Mouse (Mus musculus) kidney, embryonic 14.5 days (tissue): Measurements from ENCODE around the gene 1700109H08Rik. TPM values are rescaled to one million over a fixed set of nuclear protein-coding genes. Genes with fewer than 3 reads are reported as not detected.
A peak's percentile ranks its signal among the peaks of the same experiment; 100 is the strongest.
"Not testable (repeated sequence)": the region's sequence is repeated elsewhere in the genome, so short reads cannot be mapped to it uniquely, and the experiment has no call there.

Experiments
- ATAC-seq: fragments of 200-750 bp; cut with Nextera tagmentation; 2 replicates; pipeline ENCODE4 v1.8.0; 2017; ENCODE audit warnings: moderate number of reproducible peaks, mild to moderate bottlenecking, moderate TSS enrichment, moderate library complexity; ENCODE audit not compliant: low FRiP score, low TSS enrichment
- H3K27ac ChIP-seq: fragments of 300-500 bp; sonication (generic); 2 replicates; pipeline ENCODE4 v1.5.1; 2014; ENCODE audit warnings: low read depth, mild to moderate bottlenecking, low read length, moderate library complexity, mixed read lengths
- H3K27me3 ChIP-seq: fragments of 300-500 bp; sonication (generic); 2 replicates; pipeline ENCODE4 v1.6.1; 2014; ENCODE audit warnings: mild to moderate bottlenecking, low read length; ENCODE audit not compliant: control insufficient read depth, insufficient read depth
- H3K36me3 ChIP-seq: fragments of 300-500 bp; sonication (generic); 2 replicates; pipeline ENCODE4 v1.6.1; 2014; ENCODE audit warnings: low read length, mixed read lengths; ENCODE audit not compliant: control insufficient read depth, insufficient read depth
- H3K4me1 ChIP-seq: fragments of 300-500 bp; sonication (generic); 2 replicates; pipeline ENCODE4 v1.6.1; 2014; ENCODE audit warnings: low read length, mixed read lengths; ENCODE audit not compliant: control insufficient read depth, insufficient read depth
- H3K4me2 ChIP-seq: fragments of 300-500 bp; sonication (generic); replicated peaks from 2 replicates; pipeline ENCODE4 v1.6.1; 2014; ENCODE audit warnings: low read depth, mild to moderate bottlenecking, low read length
- H3K4me3 ChIP-seq: fragments of 300-500 bp; sonication (generic); 2 replicates; pipeline ENCODE4 v1.5.1; 2014; ENCODE audit warnings: mild to moderate bottlenecking, low read length
- H3K9ac ChIP-seq: fragments of 300-500 bp; sonication (generic); 2 replicates; pipeline ENCODE4 v1.6.1; 2014; ENCODE audit warnings: low read depth, mild to moderate bottlenecking, low read length, moderate library complexity
- H3K9me3 ChIP-seq: fragments of 300-500 bp; sonication (generic); 2 replicates; pipeline ENCODE4 v1.6.1; 2016; ENCODE audit warnings: low read length; ENCODE audit not compliant: control insufficient read depth
- WGBS: fragments of 180-500 bp; shearing (Covaris S2); extraction: QIAGEN DNeasy Blood & Tissue Kit; methylation state at CpG from one replicate; pipeline ENCODE4 v1.1.7; 2014; 5-methylcytosine and 5-hydroxymethylcytosine counted together
- polyA plus RNA-seq: library from polyadenylated mRNA; unstranded; fragments of >200 nt; fragmentation: Nextera tagmentation; extraction: Ambion mirVana; gene quantifications from 2 replicates; pipeline ENCODE4 v1.2.1, GENCODE M21; 2014

Gene 1700109H08Rik
- 2.8 and 4.1 TPM in 2 replicates for polyA plus RNA-seq

DNA sequence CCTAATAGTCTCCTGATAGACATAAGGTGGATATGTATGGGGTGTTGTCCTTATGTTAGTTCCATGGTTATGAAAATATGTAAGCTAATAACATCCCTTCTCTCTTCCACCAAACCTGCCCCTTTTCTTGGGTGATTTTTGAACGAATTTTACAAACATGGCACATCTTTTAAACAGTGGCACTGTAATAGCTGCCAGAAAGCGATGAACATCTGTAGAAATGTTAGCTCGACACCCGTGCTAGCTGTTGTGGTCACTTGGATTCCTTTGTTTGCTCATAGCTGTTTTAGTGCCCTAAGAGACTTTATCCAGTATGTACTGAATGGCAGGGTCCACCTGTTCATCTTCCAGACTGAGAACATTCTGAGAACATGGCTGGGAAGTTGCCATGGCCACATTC lies at the start of gene 1700109H08Rik:
1700109H08Rik (plus strand) TSS at position 301 of the 400 bp plus-strand sequence.
- Histone ChIP-seq H3K4me2 (no peak within 1 kb of the TSS), H3K27ac (no peak within 1 kb of the TSS)
- WGBS, result 93% methylated on average over 4 of the region's 4 CpGs

DNA sequence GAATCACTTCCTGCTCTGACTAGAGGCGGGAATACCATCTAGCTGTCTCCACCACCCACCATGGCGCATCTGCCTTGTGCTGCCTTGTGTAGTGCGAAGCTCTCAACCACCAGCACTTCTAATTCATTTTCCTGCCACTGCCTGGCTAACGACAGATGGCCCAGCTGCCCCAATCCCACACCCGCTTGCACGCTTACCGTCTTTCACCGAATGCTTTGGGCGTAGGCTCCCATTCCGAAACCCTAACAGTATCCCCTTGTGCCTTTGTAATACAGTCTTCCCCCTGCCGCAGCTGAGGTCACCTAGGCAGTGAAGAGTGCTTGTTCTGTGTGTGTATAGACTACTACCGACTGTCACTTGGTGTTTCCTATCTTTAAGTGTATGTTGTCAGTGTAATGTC lies 49.6 kb upstream of the 1700109H08Rik start:
- Histone ChIP-seq H3K27me3 (no peaks in the 10 kb centered on the region), H3K4me2 (no peak overlapping the region), H3K4me3 (no peak overlapping the region), H3K9ac (no peak overlapping the region), H3K9me3 (no peaks in the 10 kb centered on the region), H3K36me3 (peaks cover 3% of the 10 kb centered on the region; the same call in 1 of the 2 replicates), H3K4me1 (no peaks in the 10 kb centered on the region), H3K27ac (no peak overlapping the region)
- no peak for ATAC-seq
- 91% methylated on average over 12 of the region's 12 CpGs for WGBS

More for the DNA sequence above, at the start of gene 1700109H08Rik:
- no peak within 1 kb of the TSS for H3K9ac ChIP-seq
- peaks cover 74% of the 10 kb centered on the region for H3K36me3 ChIP-seq
- H3K4me3 ChIP-seq, result no peak within 1 kb of the TSS
- H3K9me3 ChIP-seq, result 0 out of 2 replicates have a peak, but pooled peaks cover 2% of the 10 kb centered on the region
- H3K4me1 ChIP-seq, result no peaks in the 10 kb centered on the region
- no peak for ATAC-seq
- H3K27me3 ChIP-seq, result no peaks in the 10 kb centered on the region

- WGBS, result 93% methylated on average over 10 of the region's 10 CpGs
- Histone ChIP-seq H3K9ac (no peak overlapping the region), H3K4me2 (no peak overlapping the region), H3K27me3 (no peaks in the 10 kb centered on the region), H3K36me3 (peaks cover 3% of the 10 kb centered on the region; the same call in 1 of the 2 replicates), H3K9me3 (no peaks in the 10 kb centered on the region), H3K27ac (no peak overlapping the region), H3K4me1 (no peaks in the 10 kb centered on the region), H3K4me3 (no peak overlapping the region)
- ATAC-seq, result no peak
Observed at GRCm38 (mm10) chr5:3522826-3523225, 48.5 kb upstream of the 1700109H08Rik start.

DNA sequence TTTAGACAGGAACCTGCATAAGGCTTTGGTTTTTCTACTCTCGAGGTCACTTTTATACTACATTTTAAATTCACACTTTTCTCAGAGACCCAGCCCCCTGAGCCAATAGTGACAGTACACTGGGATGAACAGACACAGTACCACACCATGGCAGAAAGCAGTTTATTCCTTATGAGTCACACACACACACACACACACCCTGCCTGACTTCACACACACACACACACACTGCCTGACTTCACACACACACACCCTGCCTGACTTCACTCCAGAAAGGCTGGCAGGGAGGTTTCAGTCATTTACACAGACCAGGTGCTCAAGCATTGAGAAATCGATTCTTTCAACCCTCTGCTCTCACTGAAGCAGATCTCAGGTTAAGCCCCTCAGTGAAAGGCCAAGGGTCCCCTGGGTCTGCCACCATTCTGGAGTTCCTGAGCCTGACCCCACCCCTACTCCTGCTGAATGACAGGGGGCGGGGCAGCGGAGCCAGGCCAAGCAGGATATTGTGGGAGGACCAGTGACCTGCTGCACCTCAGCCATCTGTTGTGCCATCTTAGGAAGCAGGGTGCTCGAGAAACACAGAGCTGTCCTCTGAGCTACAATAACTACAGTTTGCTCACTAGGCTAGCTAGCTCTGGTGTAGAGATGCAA lies 44.2 kb upstream of the 1700109H08Rik start:
- Histone ChIP-seq H3K36me3 (no peaks in the 10 kb centered on the region), H3K9ac (no peak overlapping the region), H3K4me1 (no peaks in the 10 kb centered on the region), H3K9me3 (no peaks in the 10 kb centered on the region), H3K27ac (no peak overlapping the region), H3K27me3 (no peaks in the 10 kb centered on the region), H3K4me3 (no peak overlapping the region), H3K4me2 (no peak overlapping the region)
- ATAC-seq, result peak; percentile 75
- 20% methylated on average over 5 of the region's 5 CpGs for WGBS

DNA sequence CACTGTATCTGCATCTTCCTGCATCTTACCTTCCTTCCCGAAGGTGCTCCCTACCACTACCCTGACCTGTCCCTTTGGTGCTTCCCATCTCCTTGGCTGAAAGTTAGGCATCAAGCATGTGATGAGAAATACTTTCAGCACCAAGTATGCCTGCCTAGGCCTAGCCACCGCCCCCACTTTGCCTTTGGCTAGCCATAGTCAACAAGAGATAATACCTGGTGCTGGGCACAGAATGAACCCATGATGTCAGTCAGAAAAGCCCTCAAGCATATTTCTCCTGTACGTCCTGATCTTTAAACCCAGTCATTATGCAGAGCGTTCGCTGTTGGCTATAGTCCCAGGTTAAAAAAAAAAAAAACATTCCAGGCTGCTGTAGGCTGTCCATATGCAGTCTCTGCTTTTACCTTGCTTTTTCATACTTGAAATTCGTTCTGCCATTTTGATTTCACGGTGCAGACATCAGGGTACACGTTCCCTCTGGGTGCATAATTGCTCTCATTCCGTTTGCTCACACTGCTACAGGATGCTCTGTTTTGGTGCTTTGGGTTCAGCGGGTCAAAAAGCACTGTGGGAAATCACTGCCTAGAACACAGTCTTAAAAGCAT lies 41.7 kb upstream of the 1700109H08Rik start:
- Histone ChIP-seq H3K9me3 (no peaks in the 10 kb centered on the region), H3K27ac (no peak overlapping the region), H3K4me1 (no peaks in the 10 kb centered on the region), H3K27me3 (no peaks in the 10 kb centered on the region), H3K4me3 (no peak overlapping the region), H3K36me3 (no peaks in the 10 kb centered on the region), H3K4me2 (no peak overlapping the region), H3K9ac (no peak overlapping the region)
- ATAC-seq, result no peak
- WGBS, result 87% methylated on average over 10 of the region's 10 CpGs

DNA sequence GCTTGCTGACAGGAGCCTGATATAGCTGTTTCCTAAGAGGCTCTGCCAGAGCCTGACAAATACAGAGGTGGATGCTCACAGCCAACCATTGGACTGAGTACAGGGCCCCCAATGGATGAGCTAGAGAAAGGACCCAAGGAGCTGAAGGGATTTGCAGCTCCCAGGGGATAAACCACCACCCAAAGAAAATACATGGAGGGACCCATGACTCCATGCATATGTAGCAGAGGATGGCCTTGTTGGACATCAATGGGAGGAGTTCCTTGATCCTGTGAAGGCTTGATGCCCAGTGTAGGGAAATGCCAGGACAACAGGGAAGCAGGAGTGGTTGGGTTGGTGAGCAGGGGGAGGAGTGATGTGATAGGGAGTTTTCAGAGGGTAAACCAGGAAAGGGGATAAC lies 39.3 kb upstream of the 1700109H08Rik start:
- not testable (repeated sequence) for H3K4me2 ChIP-seq, ATAC-seq, H3K9me3 ChIP-seq, H3K27me3 ChIP-seq, H3K27ac ChIP-seq, H3K4me3 ChIP-seq, H3K4me1 ChIP-seq, H3K9ac ChIP-seq, H3K36me3 ChIP-seq

DNA sequence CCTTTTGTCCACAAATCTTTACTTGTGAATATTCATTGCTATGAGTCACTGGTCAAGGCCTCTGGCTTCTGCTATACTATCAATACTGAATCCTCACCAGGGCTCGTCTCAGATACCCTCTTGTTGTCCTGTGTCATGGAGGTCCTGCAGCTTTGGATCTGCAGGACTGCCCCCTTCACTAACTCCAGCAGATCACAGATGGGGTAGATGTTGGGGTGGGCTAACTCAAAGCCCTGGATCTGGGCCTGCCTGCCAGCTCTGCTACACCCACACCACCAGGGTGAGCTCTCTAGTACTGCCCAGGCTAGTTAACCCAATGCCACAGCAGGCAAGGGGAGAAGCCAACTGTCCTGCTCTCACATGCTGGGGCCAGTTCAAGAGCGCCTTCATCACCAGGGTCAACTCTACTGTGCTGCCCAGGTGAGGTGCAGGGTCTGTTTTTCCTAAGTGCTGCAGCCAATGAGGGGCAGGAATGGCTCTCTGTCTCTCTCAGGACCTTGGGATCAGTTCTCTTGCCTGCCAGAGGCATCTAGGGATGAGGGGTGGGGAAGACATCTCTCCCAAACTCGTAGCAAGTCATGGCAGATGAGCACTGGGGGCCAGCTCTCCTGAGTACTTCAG lies 34.7 kb upstream of the 1700109H08Rik start:
- Histone ChIP-seq H3K4me3 (no peak overlapping the region), H3K9ac (no peak overlapping the region), H3K27me3 (no peaks in the 10 kb centered on the region), H3K27ac (no peak overlapping the region), H3K4me2 (no peak overlapping the region), H3K9me3 (no peaks in the 10 kb centered on the region), H3K4me1 (no peaks in the 10 kb centered on the region), H3K36me3 (no peaks in the 10 kb centered on the region)
- 73% methylated on average over 3 of the region's 3 CpGs for WGBS
- ATAC-seq, result no peak

DNA sequence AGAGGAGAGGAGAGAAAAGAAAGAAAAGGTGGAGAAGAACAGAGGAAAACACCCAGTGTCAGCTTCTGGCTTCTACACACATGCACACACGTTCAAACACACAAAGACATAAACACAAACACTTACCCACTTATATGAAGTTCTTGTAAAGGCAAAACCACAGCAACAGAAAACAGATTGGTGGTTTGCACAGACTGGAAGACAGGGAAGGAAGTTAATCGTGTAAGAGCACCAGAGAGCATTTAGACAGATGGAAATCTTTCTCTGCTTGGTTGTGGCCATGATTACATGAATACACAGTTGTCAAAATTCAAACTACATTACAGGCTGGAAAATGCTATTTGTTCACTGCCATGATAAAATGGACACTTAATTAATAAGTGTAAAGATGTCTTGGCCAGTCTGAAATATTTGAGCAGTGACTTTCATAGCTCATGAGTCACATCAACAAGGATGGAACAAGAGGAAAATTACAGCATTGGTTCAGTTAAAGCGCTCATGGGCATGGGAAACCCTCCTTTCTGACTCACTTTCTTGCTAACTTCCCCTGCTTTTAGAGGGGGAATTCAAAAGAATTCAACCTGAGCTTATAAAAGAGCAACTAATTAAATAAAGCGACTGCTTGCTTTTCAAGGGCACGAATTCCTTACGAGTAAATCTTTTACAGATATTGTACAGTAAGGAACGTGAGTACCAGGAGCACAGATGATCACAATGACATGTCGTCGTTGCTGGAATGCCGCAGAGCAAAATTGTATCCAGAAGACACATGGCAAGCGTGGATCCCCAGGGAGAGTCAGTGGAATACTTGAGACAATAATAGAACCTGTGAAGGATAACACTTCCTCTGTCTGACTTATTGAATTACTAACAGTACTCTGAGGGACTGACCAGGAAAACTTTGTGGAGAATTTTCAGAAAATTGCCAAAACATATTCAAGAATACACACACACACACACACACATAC lies 32.6 kb upstream of the 1700109H08Rik start:
- Histone ChIP-seq H3K9ac (no peak overlapping the region), H3K27ac (no peak overlapping the region), H3K9me3 (no peaks in the 10 kb centered on the region), H3K4me1 (no peaks in the 10 kb centered on the region), H3K4me2 (no peak overlapping the region), H3K4me3 (no peak overlapping the region), H3K27me3 (no peaks in the 10 kb centered on the region), H3K36me3 (no peaks in the 10 kb centered on the region)
- 63% methylated on average over 11 of the region's 11 CpGs for WGBS
- ATAC-seq, result no peak
